Mouse (Mus musculus): ENCODE results near the gene Luc7l3. TPM values are rescaled to one million over a fixed set of nuclear protein-coding genes. Genes with fewer than 3 reads are reported as not detected.

Luc7l3 gene
- polyA plus RNA-seq, 1 experiment: 21.3 TPM

DNA sequence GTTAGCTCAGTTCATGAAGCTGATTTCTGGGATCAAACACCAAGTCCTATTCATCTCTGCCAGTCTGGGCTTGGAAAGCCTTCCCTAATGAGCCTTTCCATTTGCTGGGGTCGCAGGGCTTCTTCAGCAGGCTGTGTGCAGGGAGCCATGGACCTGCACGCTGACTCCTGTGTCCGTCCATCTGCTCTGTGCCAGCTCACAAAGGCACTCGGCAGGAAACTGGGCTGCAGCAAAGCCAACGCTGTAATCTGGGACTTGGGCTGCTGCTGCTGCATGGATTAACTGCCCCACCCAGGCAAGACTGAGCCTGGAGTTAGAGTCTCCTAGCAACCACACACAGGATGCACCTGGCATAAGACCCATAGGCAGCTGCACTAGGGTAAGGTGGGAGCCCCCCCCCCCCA lies 22.2 kb upstream of the Luc7l3 start:
- Histone ChIP-seq H3ac (ENCODE audit: control insufficient read depth, insufficient read length, low read depth) (no peak overlapping the region), H3K36me3 (ENCODE audit: control insufficient read depth, insufficient read depth) (peaks cover 26% of the 10 kb centered on the region), H3K4me3 (ENCODE audit: insufficient read depth, poor library complexity, severe bottlenecking) (no peak overlapping the region), H3K79me2 (ENCODE audit: control insufficient read depth, insufficient read depth) (no peaks in the 10 kb centered on the region), H3K79me3 (ENCODE audit: low read depth) (no peaks in the 10 kb centered on the region), H3K27me3 (ENCODE audit: control insufficient read depth, insufficient read depth, insufficient read length) (no peaks in the 10 kb centered on the region)
- no peak for TF ChIP-seq MYOG (IDR thresholded peaks at IDR 0.05; ENCODE audit: control insufficient read depth, extremely low read depth, insufficient read length)
- TF ChIP-seq CEBPB (IDR thresholded peaks at IDR 0.05; ENCODE audit: low read depth): no peak
- no peak for TF ChIP-seq FOSL1 (IDR thresholded peaks at IDR 0.05; ENCODE audit: insufficient read depth, low read length, poor library complexity, severe bottlenecking)
- TF ChIP-seq CTCF (IDR thresholded peaks at IDR 0.05; ENCODE audit: control insufficient read depth, insufficient read depth, insufficient read length): no peak
- TF ChIP-seq USF1 (IDR thresholded peaks at IDR 0.05; ENCODE audit: low read depth): no peak
- no peak for TF ChIP-seq MAX (IDR thresholded peaks at IDR 0.05)
- no peak for TF ChIP-seq MYOD1 (IDR thresholded peaks at IDR 0.05; ENCODE audit: control insufficient read depth, insufficient read length, low read depth)

GRCm38 (mm10) chr11:94342114-94342905 lies 20.5 kb upstream of the Luc7l3 start:
- Histone ChIP-seq H3ac (ENCODE audit: control insufficient read depth, insufficient read length, low read depth) (no peak overlapping the region), H3K4me3 (ENCODE audit: insufficient read depth, poor library complexity, severe bottlenecking) (no peak overlapping the region), H3K27me3 (ENCODE audit: control insufficient read depth, insufficient read depth, insufficient read length) (no peaks in the 10 kb centered on the region), H3K36me3 (ENCODE audit: control insufficient read depth, insufficient read depth) (peaks cover 40% of the 10 kb centered on the region), H3K79me2 (ENCODE audit: control insufficient read depth, insufficient read depth) (no peaks in the 10 kb centered on the region), H3K79me3 (ENCODE audit: low read depth) (no peaks in the 10 kb centered on the region)
- TF ChIP-seq USF1 (IDR thresholded peaks at IDR 0.05; ENCODE audit: low read depth): no peak
- TF ChIP-seq CEBPB (IDR thresholded peaks at IDR 0.05; ENCODE audit: low read depth): no peak
- no peak for TF ChIP-seq MAX (IDR thresholded peaks at IDR 0.05)
- TF ChIP-seq MYOD1 (IDR thresholded peaks at IDR 0.05; ENCODE audit: control insufficient read depth, insufficient read length, low read depth): no peak
- TF ChIP-seq FOSL1 (IDR thresholded peaks at IDR 0.05; ENCODE audit: insufficient read depth, low read length, poor library complexity, severe bottlenecking): no peak
- TF ChIP-seq MYOG (IDR thresholded peaks at IDR 0.05; ENCODE audit: control insufficient read depth, extremely low read depth, insufficient read length): no peak
- TF ChIP-seq CTCF (IDR thresholded peaks at IDR 0.05; ENCODE audit: control insufficient read depth, insufficient read depth, insufficient read length): no peak

DNA sequence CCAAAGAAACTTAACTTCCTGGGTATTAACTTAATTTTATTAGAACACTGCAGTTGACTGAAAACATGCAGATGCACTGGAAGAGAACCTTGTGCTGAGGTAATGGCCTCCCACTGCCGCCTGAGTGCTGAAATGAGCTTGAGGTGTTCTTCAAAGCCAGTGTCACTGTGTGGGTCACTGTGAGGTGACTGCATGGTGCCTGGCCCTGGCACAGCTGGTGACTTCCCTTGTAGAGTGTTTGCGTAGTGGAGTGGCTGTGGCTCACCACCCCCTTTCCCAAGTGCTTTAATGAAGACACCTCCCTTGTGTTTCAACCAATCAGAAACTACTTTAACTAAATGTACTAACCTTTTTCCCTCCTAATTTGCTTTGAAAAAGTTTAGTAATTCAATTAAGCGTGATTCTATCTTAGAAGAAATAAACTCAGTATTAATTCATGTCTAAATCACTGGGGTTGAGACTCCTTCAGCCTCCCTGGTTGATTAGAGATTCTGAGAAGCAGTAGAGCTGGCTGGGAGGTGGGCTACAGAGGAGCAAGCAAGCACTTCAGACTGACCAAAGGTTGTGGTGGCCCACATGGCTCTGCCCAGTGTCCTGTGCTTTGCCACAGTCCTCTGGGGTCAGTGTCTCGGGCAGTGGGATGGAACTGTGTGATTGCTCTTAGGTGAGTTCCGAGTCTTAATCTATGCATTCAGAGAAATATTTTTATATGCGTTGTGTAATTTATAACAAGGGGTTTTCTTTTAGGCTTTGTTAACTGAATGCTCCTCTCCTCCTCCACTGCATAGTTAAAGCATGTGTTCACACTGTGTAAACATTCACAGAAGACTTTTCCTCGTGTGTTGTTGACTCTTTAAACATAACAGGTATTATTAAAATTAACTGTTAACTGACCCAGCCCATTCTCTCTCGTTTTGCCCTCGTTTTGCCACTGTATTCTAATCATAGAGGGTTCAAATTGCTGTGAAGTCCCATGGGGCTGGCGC lies 19.5 kb upstream of the Luc7l3 start:
- no peak overlapping the region for H3K4me3 ChIP-seq (ENCODE audit: insufficient read depth, poor library complexity, severe bottlenecking)
- H3K79me2 ChIP-seq (ENCODE audit: control insufficient read depth, insufficient read depth): no peaks in the 10 kb centered on the region
- no peak overlapping the region for H3ac ChIP-seq (ENCODE audit: control insufficient read depth, insufficient read length, low read depth)
- TF ChIP-seq MYOD1 (IDR thresholded peaks at IDR 0.05; ENCODE audit: control insufficient read depth, insufficient read length, low read depth) (no peak), CEBPB (IDR thresholded peaks at IDR 0.05; ENCODE audit: low read depth) (no peak), MAX (IDR thresholded peaks at IDR 0.05) (no peak), MYOG (IDR thresholded peaks at IDR 0.05; ENCODE audit: control insufficient read depth, extremely low read depth, insufficient read length) (no peak), FOSL1 (IDR thresholded peaks at IDR 0.05; ENCODE audit: insufficient read depth, low read length, poor library complexity, severe bottlenecking) (no peak), CTCF (IDR thresholded peaks at IDR 0.05; ENCODE audit: control insufficient read depth, insufficient read depth, insufficient read length) (no peak), USF1 (IDR thresholded peaks at IDR 0.05; ENCODE audit: low read depth) (no peak)
- H3K36me3 ChIP-seq (ENCODE audit: control insufficient read depth, insufficient read depth): peaks cover 40% of the 10 kb centered on the region
- H3K27me3 ChIP-seq (ENCODE audit: control insufficient read depth, insufficient read depth, insufficient read length): no peaks in the 10 kb centered on the region
- H3K79me3 ChIP-seq (ENCODE audit: low read depth): no peaks in the 10 kb centered on the region

DNA sequence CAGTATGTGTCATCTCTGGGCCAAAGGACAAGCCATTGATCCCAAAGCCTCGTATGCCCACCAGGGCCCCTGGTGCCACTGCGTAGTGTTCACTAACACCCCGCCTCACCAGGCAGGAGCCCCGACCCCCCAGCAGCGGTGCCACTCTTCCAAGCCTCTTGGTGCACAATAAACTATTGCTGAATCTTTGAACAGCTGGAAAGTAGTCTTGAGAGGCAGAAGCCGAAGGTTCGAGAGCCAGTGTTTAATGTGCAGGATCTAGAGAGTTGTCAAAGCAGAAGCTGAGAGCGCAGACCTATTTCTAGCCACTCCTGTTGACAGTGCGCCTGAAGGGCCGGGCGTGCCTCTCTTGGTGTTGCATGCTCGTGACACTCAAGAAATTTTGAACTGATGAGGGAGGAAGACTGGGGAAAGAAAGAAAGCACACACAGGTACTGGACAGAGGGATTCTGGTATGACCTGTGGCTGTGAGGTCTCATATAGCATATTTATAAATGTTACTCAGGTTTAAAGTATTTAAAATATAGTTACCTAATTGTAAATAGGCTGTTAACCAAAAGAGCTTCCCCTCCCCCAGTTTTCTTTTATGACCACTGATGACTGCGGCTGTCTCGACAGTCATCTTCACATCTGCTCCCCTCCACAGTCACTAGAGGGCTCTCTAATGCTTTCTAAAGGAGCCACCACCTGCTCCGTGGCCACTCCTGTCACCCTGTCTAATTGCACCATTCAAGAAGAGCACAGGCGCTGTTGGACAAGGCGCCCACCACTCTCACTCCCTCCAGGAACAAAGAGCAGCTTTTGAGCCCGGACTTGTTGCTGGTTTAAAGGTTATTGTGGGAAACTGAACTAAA lies 18.2 kb upstream of the Luc7l3 start:
- TF ChIP-seq MYOD1 (IDR thresholded peaks at IDR 0.05; ENCODE audit: control insufficient read depth, insufficient read length, low read depth): no peak
- TF ChIP-seq FOSL1 (IDR thresholded peaks at IDR 0.05; ENCODE audit: insufficient read depth, low read length, poor library complexity, severe bottlenecking): no peak
- no peak for TF ChIP-seq CEBPB (IDR thresholded peaks at IDR 0.05; ENCODE audit: low read depth)
- TF ChIP-seq USF1 (IDR thresholded peaks at IDR 0.05; ENCODE audit: low read depth): no peak
- peak; percentile 32 for TF ChIP-seq CTCF (IDR thresholded peaks at IDR 0.05; ENCODE audit: control insufficient read depth, insufficient read depth, insufficient read length)
- TF ChIP-seq MAX (IDR thresholded peaks at IDR 0.05): no peak
- TF ChIP-seq MYOG (IDR thresholded peaks at IDR 0.05; ENCODE audit: control insufficient read depth, extremely low read depth, insufficient read length): no peak
- no peak overlapping the region for H3ac ChIP-seq (ENCODE audit: control insufficient read depth, insufficient read length, low read depth)
- H3K36me3 ChIP-seq (ENCODE audit: control insufficient read depth, insufficient read depth): peaks cover 53% of the 10 kb centered on the region
- H3K4me3 ChIP-seq (ENCODE audit: insufficient read depth, poor library complexity, severe bottlenecking): no peak overlapping the region
- no peaks in the 10 kb centered on the region for H3K79me3 ChIP-seq (ENCODE audit: low read depth)
- no peaks in the 10 kb centered on the region for H3K27me3 ChIP-seq (ENCODE audit: control insufficient read depth, insufficient read depth, insufficient read length)
- no peaks in the 10 kb centered on the region for H3K79me2 ChIP-seq (ENCODE audit: control insufficient read depth, insufficient read depth)
